Comparison of ENCODE assay signal across 9 mouse cellular contexts in genomic region chr13:55178556-55178955, GRCm38 (mm10). TPM values are rescaled to one million over a fixed set of nuclear protein-coding genes. Genes with fewer than 3 reads are reported as not detected.
DNase-seq lines count a peak whose midpoint lies in the region.
"Had no signal": no experiment of that assay in that cellular context is flagged by ENCODE, and none has a peak within 500 bp of the region (broad histone marks: within the 10 kb centered on the region; RNA-seq: fewer than 3 reads in every experiment).

No protein-coding gene starts in this region.

- 30% methylated on average over 2 of the region's 2 CpGs for WGBS in embryonic facial prominence, embryonic 10.5 days

- peak; percentile 75 to 87 for DNase-seq in heart, adult 18-20 months
- DNase-seq in heart, postnatal 25 days (ENCODE audit: low spot score), result no peak
- DNase-seq in adrenal gland, adult 8-10 months, result peak; percentile 65
- peak; percentile 82 for DNase-seq in embryonic facial prominence, embryonic 10.5 days (ENCODE audit: low spot score)
- peak; percentile 83 to 84 for DNase-seq in heart, postnatal 10 days
- DNase-seq in layer of hippocampus, postnatal 10 days (ENCODE audit: low spot score in 2 of 2), result peak; percentile 83 to 85
- DNase-seq in lung, postnatal 4 days, result peak; percentile 76 to 83
- DNase-seq in right cerebral cortex, postnatal 25 days, result peak; percentile 55

- H3K27ac ChIP-seq in embryonic facial prominence, embryonic 10.5 days (replicated peaks), result no peak overlapping the region

- intact Hi-C loops in heart, postnatal 25 days (cut with DNase I), result loop anchor here (2.0 kb wide), 3 partner anchors 44 to 378 kb away; no protein-coding TSS in a partner anchor
- intact Hi-C loops in heart, postnatal 10 days (cut with DNase I), result loop anchor here (1.0 to 2.0 kb wide), 3 partner anchors 44 to 379 kb away; partner anchors contain the start of gene Uimc1

- H3K4me3 ChIP-seq in embryonic facial prominence, embryonic 10.5 days, result no peak overlapping the region

- no peaks in the 10 kb centered on the region; the same call in 1 of the 2 replicates for H3K27me3 ChIP-seq in embryonic facial prominence, embryonic 10.5 days (replicated peaks; ENCODE audit: low read depth, poor library complexity, severe bottlenecking)

- no peaks in the 10 kb centered on the region for H3K9me3 ChIP-seq in embryonic facial prominence, embryonic 10.5 days

- H3K4me1 ChIP-seq in embryonic facial prominence, embryonic 10.5 days, result peaks cover 19% of the 10 kb centered on the region

- no peaks in the 10 kb centered on the region for H3K36me3 ChIP-seq in embryonic facial prominence, embryonic 10.5 days (replicated peaks)

RNA-seq across cellular contexts. Expression of gene Fgfr4, which starts 26.1 kb away (rescaled TPM):
- total RNA-seq in heart, adult 18-20 months (2021), result under 1 TPM; 0.28 to 0.30 TPM
- total RNA-seq in heart, postnatal 25 days (2021), result under 1 TPM; 0.11 to 0.44 TPM
- 10 to 100 TPM; 19.0 to 63.2 (median 35.3) TPM for total RNA-seq in adrenal gland, adult 8-10 months (2022)
- 0.46 and 0.49 TPM in 2 replicates for polyA plus RNA-seq in embryonic facial prominence, embryonic 10.5 days (2016; fragmentation: Nextera tagmentation; extraction: Ambion mirVana)
- under 1 TPM; 0.30 to 0.53 TPM for total RNA-seq in heart, postnatal 10 days (2021)
- total RNA-seq in layer of hippocampus, postnatal 10 days (2021), result under 1 TPM; 0.41 to 0.58 TPM

RNA-seq across cellular contexts. Expression of gene Nsd1, which starts 31.0 kb away (rescaled TPM):
- 10 to 100 TPM; 51.8 to 51.9 TPM for total RNA-seq in heart, adult 18-20 months (2021)
- total RNA-seq in heart, postnatal 25 days (2021), result 10 to 100 TPM; 59.1 to 65.4 TPM
- 100 to 1,000 TPM in 2 of 4 experiments, 10 to 100 TPM in 2; 84.9 to 139 (median 113) TPM for total RNA-seq in adrenal gland, adult 8-10 months (2022)
- polyA plus RNA-seq in embryonic facial prominence, embryonic 10.5 days (2016; fragmentation: Nextera tagmentation; extraction: Ambion mirVana), result 71.9 and 72.5 TPM in 2 replicates
- 10 to 100 TPM; 88.2 to 97.9 TPM for total RNA-seq in heart, postnatal 10 days (2021)
- 100 to 1,000 TPM; 153 to 156 TPM for total RNA-seq in layer of hippocampus, postnatal 10 days (2021)

RNA-seq across cellular contexts. Expression of gene Gm17617, which starts 45.2 kb away (rescaled TPM):
- total RNA-seq in heart, adult 18-20 months (2021), result not detected
- not detected for total RNA-seq in heart, postnatal 25 days (2021)
- not detected for total RNA-seq in adrenal gland, adult 8-10 months (2022)
- not detected in 2 replicates for polyA plus RNA-seq in embryonic facial prominence, embryonic 10.5 days (2016; fragmentation: Nextera tagmentation; extraction: Ambion mirVana)
- total RNA-seq in heart, postnatal 10 days (2021), result not detected
- not detected for total RNA-seq in layer of hippocampus, postnatal 10 days (2021)
- polyA plus RNA-seq: liver, embryonic 16.5 days had no signal

Comparison
In these comparisons a context has a peak if more than half of its experiments do, and no peak if none do; other contexts are left out.
1. RNA of gene Fgfr4, which starts 26.1 kb away (total RNA-seq): 19.0 to 63.2 TPM in adrenal gland, adult 8-10 months; 0.41 to 0.58 TPM in layer of hippocampus, postnatal 10 days, 0.30 to 0.53 TPM in heart, postnatal 10 days, 0.11 to 0.44 TPM in heart, postnatal 25 days and 0.28 to 0.30 TPM in heart, adult 18-20 months; every median in the first group is over 10 times any median in the second.